Mouse (Mus musculus) neural tube, embryonic 13.5 days (tissue): ENCODE data around the gene Ikzf3. TPM values are rescaled to one million over a fixed set of nuclear protein-coding genes. Genes with fewer than 3 reads are reported as not detected.
A peak's percentile ranks its signal among the peaks of the same experiment; 100 is the strongest.

Source experiments
- ATAC-seq: fragments of 200-750 bp; cut with Nextera tagmentation; 2 replicates; pipeline ENCODE4 v1.8.0; 2017; ENCODE audit warnings: low read depth, mild to moderate bottlenecking, moderate TSS enrichment, moderate library complexity
- H3K27ac ChIP-seq: fragments of 300-500 bp; sonication (generic); replicated peaks from 2 replicates; pipeline ENCODE4 v1.5.1; 2015; ENCODE audit warnings: moderate library complexity, mild to moderate bottlenecking, inconsistent platforms
- H3K27me3 ChIP-seq: fragments of 300-500 bp; sonication (generic); 2 replicates; pipeline ENCODE4 v1.6.1; 2015; ENCODE audit warnings: mild to moderate bottlenecking, inconsistent platforms
- H3K36me3 ChIP-seq: fragments of 300-500 bp; sonication (generic); 2 replicates; pipeline ENCODE4 v1.6.1; 2015; ENCODE audit warnings: mild to moderate bottlenecking, inconsistent platforms
- H3K4me1 ChIP-seq: fragments of 300-500 bp; sonication (generic); replicated peaks from 2 replicates; pipeline ENCODE4 v1.6.1; 2015; ENCODE audit warnings: inconsistent platforms
- H3K4me2 ChIP-seq: fragments of 300-500 bp; sonication (generic); 2 replicates; pipeline ENCODE4 v1.6.1; 2015; ENCODE audit warnings: inconsistent platforms, mild to moderate bottlenecking, moderate library complexity
- H3K4me3 ChIP-seq: fragments of 300-500 bp; sonication (generic); 2 replicates; pipeline ENCODE4 v1.5.1; 2015; ENCODE audit warnings: mild to moderate bottlenecking, inconsistent platforms
- H3K9ac ChIP-seq: fragments of 300-500 bp; sonication (generic); 2 replicates; pipeline ENCODE4 v1.6.1; 2015; ENCODE audit warnings: moderate library complexity, mild to moderate bottlenecking, inconsistent platforms
- H3K9me3 ChIP-seq: fragments of 300-500 bp; sonication (generic); 2 replicates; pipeline ENCODE4 v1.6.1; 2016; ENCODE audit warnings: inconsistent platforms
- WGBS: fragments of 180-500 bp; shearing (Covaris S2); methylation state at CpG from one replicate; pipeline ENCODE4 v1.1.7; 2015; 5-methylcytosine and 5-hydroxymethylcytosine counted together
- polyA plus RNA-seq: library from polyadenylated mRNA; unstranded; fragments of >200 nt; fragmentation: Nextera tagmentation; extraction: Ambion mirVana; gene quantifications from 2 replicates; pipeline ENCODE4 v1.2.1, GENCODE M21; 2015

Gene Ikzf3
- polyA plus RNA-seq, 1 experiment from 2014 or later, result 0.31 TPM

GRCm38 (mm10) chr11:98493394-98493793 is 52.4 kb downstream of the Ikzf3 start:
- no peak for ATAC-seq
- WGBS, result 69% methylated on average over 9 of the region's 9 CpGs
- peaks cover 35% of the 10 kb centered on the region for H3K4me1 ChIP-seq
- no peak overlapping the region for H3K4me2 ChIP-seq
- H3K4me3 ChIP-seq, result no peak overlapping the region
- H3K27ac ChIP-seq, result 0 out of 2 replicates have a peak overlapping the region, but pooled peaks have one; percentile 1
- H3K9ac ChIP-seq, result no peak overlapping the region
- no peaks in the 10 kb centered on the region for H3K9me3 ChIP-seq
- H3K27me3 ChIP-seq, result peaks cover 19% of the 10 kb centered on the region
- H3K36me3 ChIP-seq, result no peaks in the 10 kb centered on the region

DNA sequence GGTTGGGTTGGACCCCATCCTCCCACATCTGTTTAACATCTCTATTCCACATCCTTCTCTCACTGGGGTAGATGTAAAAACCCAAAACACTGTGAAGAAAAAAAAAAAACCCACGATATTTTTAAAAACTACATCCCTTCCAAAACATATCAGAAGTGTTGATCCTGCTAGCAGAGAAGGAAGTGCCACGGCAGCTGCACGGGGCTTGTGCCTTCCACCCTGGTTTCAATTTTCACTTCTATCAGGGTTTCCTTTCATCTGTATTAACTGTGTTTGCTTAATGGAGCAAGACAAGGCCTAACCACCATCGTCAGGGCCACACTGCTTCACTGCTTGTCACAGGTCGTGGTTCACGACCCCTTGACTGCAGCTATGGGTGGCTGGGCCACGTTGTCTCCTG is 52.9 kb downstream of the Ikzf3 start:
- no peak overlapping the region for H3K4me2 ChIP-seq
- H3K9ac ChIP-seq, result no peak overlapping the region
- ATAC-seq, result no peak
- H3K4me1 ChIP-seq, result peaks cover 31% of the 10 kb centered on the region
- no peaks in the 10 kb centered on the region for H3K36me3 ChIP-seq
- WGBS, result 22% methylated on average over 7 of the region's 7 CpGs
- no peaks in the 10 kb centered on the region for H3K9me3 ChIP-seq
- H3K4me3 ChIP-seq, result no peak overlapping the region
- H3K27me3 ChIP-seq, result peaks cover 19% of the 10 kb centered on the region
- 0 out of 2 replicates have a peak overlapping the region, but pooled peaks have one; percentile 1 for H3K27ac ChIP-seq

DNA sequence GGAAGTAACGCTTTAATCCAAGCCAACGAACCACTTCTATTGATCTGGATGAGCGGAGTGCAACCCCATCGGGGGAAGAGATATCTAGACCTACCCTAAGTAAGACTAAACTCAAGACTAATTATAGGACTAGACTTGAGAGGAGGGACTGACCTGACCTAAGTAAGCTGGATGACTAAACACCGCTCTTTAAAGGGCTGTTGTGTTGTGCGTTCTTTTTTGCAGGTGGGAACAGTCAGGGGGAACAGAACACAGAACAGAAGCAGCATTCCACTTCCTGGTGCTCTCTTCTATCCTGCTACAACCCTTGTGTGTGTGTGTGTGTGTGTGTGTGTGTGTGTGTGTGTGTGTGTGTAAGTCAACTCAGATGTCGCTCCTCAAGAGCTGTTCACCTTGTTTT is 54.3 kb downstream of the Ikzf3 start:
- Histone ChIP-seq H3K4me1 (peaks cover 19% of the 10 kb centered on the region; the same call in 1 of the 2 replicates), H3K4me2 (no peak overlapping the region), H3K27me3 (peaks cover 19% of the 10 kb centered on the region), H3K36me3 (no peaks in the 10 kb centered on the region), H3K9ac (no peak overlapping the region), H3K9me3 (no peaks in the 10 kb centered on the region), H3K4me3 (no peak overlapping the region), H3K27ac (no peak overlapping the region)
- WGBS, result 87% methylated on average over 6 of the region's 7 CpGs
- no peak for ATAC-seq

GRCm38 (mm10) chr11:98488540-98489234 is 57.1 kb downstream of the Ikzf3 start:
- Histone ChIP-seq H3K9ac (no peak overlapping the region), H3K27me3 (peaks cover 11% of the 10 kb centered on the region), H3K4me3 (no peak overlapping the region), H3K27ac (peak overlapping the region; percentile 80), H3K9me3 (no peaks in the 10 kb centered on the region), H3K4me2 (no peak overlapping the region), H3K36me3 (no peaks in the 10 kb centered on the region), H3K4me1 (peaks cover 17% of the 10 kb centered on the region; the same call in 1 of the 2 replicates)
- ATAC-seq, result peak; percentile 74; the same call in 1 of the 2 replicates
- WGBS, result 53% methylated on average over 20 of the region's 20 CpGs

DNA sequence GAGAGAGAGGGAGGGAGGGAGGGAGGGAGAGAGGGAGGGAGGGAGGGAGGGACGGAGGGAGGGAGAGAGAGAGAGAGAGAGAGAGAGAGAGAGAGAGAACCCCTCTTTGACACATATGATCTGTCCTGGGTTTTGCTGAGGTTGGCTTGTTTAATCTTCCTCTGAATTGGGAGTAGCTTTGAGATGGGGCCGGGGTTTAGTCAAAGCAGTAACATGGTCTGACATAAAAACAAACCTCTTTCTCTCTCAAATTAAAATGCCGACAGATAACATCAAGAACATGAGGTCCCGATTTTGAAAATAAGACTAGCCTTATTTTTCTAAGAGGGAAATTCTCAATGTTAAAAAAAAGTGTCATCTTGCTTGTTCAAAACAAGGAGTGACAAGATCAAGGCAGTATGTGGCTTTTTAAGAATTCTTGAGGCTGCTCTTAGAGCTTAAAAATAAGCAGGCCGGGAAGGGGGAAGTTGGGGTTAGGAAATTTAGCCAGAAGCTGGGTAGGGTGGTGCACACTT is 58.2 kb downstream of the Ikzf3 start:
- H3K4me1 ChIP-seq, result peaks cover 14% of the 10 kb centered on the region; the same call in 1 of the 2 replicates
- H3K36me3 ChIP-seq, result no peaks in the 10 kb centered on the region
- WGBS, result 73% methylated on average over 5 of the region's 5 CpGs
- H3K27ac ChIP-seq, result peak overlapping the region; percentile 80
- H3K4me3 ChIP-seq, result no peak overlapping the region
- H3K27me3 ChIP-seq, result peaks cover 4% of the 10 kb centered on the region; the same call in 1 of the 2 replicates
- ATAC-seq, result no peak
- no peak overlapping the region for H3K4me2 ChIP-seq
- no peak overlapping the region for H3K9ac ChIP-seq
- no peaks in the 10 kb centered on the region for H3K9me3 ChIP-seq

GRCm38 (mm10) chr11:98485749-98486148 is 60.1 kb downstream of the Ikzf3 start:
- 82% methylated on average over 2 of the region's 2 CpGs for WGBS
- peaks cover 14% of the 10 kb centered on the region; the same call in 1 of the 2 replicates for H3K4me1 ChIP-seq
- no peaks in the 10 kb centered on the region for H3K36me3 ChIP-seq
- no peaks in the 10 kb centered on the region for H3K9me3 ChIP-seq
- no peak overlapping the region for H3K4me2 ChIP-seq
- no peak overlapping the region for H3K4me3 ChIP-seq
- H3K9ac ChIP-seq, result no peak overlapping the region
- ATAC-seq, result no peak
- no peak overlapping the region for H3K27ac ChIP-seq
- no peaks in the 10 kb centered on the region; the same call in none of the 2 replicates for H3K27me3 ChIP-seq

- 87% methylated on average over 10 of the region's 10 CpGs for WGBS
- Histone ChIP-seq H3K27me3 (no peaks in the 10 kb centered on the region; the same call in none of the 2 replicates), H3K4me2 (no peak overlapping the region), H3K9ac (no peak overlapping the region), H3K9me3 (no peaks in the 10 kb centered on the region), H3K4me3 (no peak overlapping the region), H3K36me3 (no peaks in the 10 kb centered on the region), H3K27ac (no peak overlapping the region), H3K4me1 (no peaks in the 10 kb centered on the region)
- no peak for ATAC-seq
Measured at GRCm38 (mm10) chr11:98482067-98482466, 63.8 kb downstream of the Ikzf3 start.

GRCm38 (mm10) chr11:98481231-98481630 is 64.6 kb downstream of the Ikzf3 start:
- WGBS, result 67% methylated on average over 6 of the region's 6 CpGs
- ATAC-seq, result no peak
- H3K27me3 ChIP-seq, result no peaks in the 10 kb centered on the region; the same call in none of the 2 replicates

GRCm38 (mm10) chr11:98479940-98480497 is 65.8 kb downstream of the Ikzf3 start:
- Histone ChIP-seq H3K27ac (no peak overlapping the region), H3K4me1 (no peaks in the 10 kb centered on the region), H3K9ac (no peak overlapping the region), H3K27me3 (no peaks in the 10 kb centered on the region; the same call in 1 of the 2 replicates), H3K4me2 (no peak overlapping the region), H3K9me3 (no peaks in the 10 kb centered on the region), H3K36me3 (no peaks in the 10 kb centered on the region), H3K4me3 (no peak overlapping the region)
- ATAC-seq, result no peak
- 93% methylated on average over 12 of the region's 12 CpGs for WGBS

More at GRCm38 (mm10) chr11:98481231-98481630, 64.6 kb downstream of the Ikzf3 start:
- no peaks in the 10 kb centered on the region for H3K36me3 ChIP-seq
- H3K4me3 ChIP-seq, result no peak overlapping the region
- H3K9me3 ChIP-seq, result no peaks in the 10 kb centered on the region
- no peaks in the 10 kb centered on the region for H3K4me1 ChIP-seq
- H3K4me2 ChIP-seq, result no peak overlapping the region
- no peak overlapping the region for H3K27ac ChIP-seq
- H3K9ac ChIP-seq, result no peak overlapping the region

- no peaks in the 10 kb centered on the region for H3K9me3 ChIP-seq
- ATAC-seq, result no peak
- no peak overlapping the region for H3K4me2 ChIP-seq
- no peak overlapping the region for H3K4me3 ChIP-seq
- no peaks in the 10 kb centered on the region for H3K36me3 ChIP-seq
- no peak overlapping the region for H3K27ac ChIP-seq
- H3K9ac ChIP-seq, result no peak overlapping the region
- no peaks in the 10 kb centered on the region for H3K4me1 ChIP-seq
- no peaks in the 10 kb centered on the region; the same call in 1 of the 2 replicates for H3K27me3 ChIP-seq
- WGBS, result 87% methylated on average over 13 of the region's 13 CpGs
Measured at GRCm38 (mm10) chr11:98479026-98479939, 66.5 kb downstream of the Ikzf3 start.

GRCm38 (mm10) chr11:98477011-98477701 is 68.7 kb downstream of the Ikzf3 start:
- WGBS, result 74% methylated on average over 14 of the region's 14 CpGs
- no peaks in the 10 kb centered on the region for H3K9me3 ChIP-seq
- H3K27ac ChIP-seq, result no peak overlapping the region
- no peaks in the 10 kb centered on the region for H3K36me3 ChIP-seq
- H3K27me3 ChIP-seq, result no peaks in the 10 kb centered on the region; the same call in 1 of the 2 replicates
- H3K4me1 ChIP-seq, result no peaks in the 10 kb centered on the region
- no peak for ATAC-seq
- H3K4me2 ChIP-seq, result no peak overlapping the region
- H3K4me3 ChIP-seq, result no peak overlapping the region
- H3K9ac ChIP-seq, result no peak overlapping the region
